Mouse (Mus musculus) hindbrain, postnatal 0 days (tissue): ENCODE measurements around the gene Hnrnpul2. TPM values are rescaled to one million over a fixed set of nuclear protein-coding genes. Genes with fewer than 3 reads are reported as not detected.

Experiments used
- ATAC-seq: fragments of 200-750 bp; cut with Nextera tagmentation; 2 replicates; pipeline ENCODE4 v1.8.0; 2017; ENCODE audit warnings: mild to moderate bottlenecking, moderate TSS enrichment, moderate library complexity
- DNase-seq: peaks from one replicate; pipeline ENCODE4 v3.0.0-alpha.2; 2015; ENCODE audit warnings: low spot score
- H3K27ac ChIP-seq: fragments of 300-500 bp; sonication (generic); 2 replicates; pipeline ENCODE4 v1.5.1; 2014; ENCODE audit warnings: mild to moderate bottlenecking
- H3K27me3 ChIP-seq: fragments of 300-500 bp; sonication (generic); 2 replicates; pipeline ENCODE4 v1.6.1; 2014; ENCODE audit warnings: low read length, mixed read lengths; ENCODE audit not compliant: insufficient read depth
- H3K36me3 ChIP-seq: fragments of 300-500 bp; sonication (generic); 2 replicates; pipeline ENCODE4 v1.6.1; 2014; ENCODE audit warnings: low read length, mixed read lengths; ENCODE audit not compliant: insufficient read depth
- H3K4me1 ChIP-seq: fragments of 300-500 bp; sonication (generic); 2 replicates; pipeline ENCODE4 v1.6.1; 2014; ENCODE audit warnings: antibody characterized with exemption, low read length, mixed read lengths; ENCODE audit not compliant: insufficient read depth
- H3K4me2 ChIP-seq: fragments of 300-500 bp; sonication (generic); 2 replicates; pipeline ENCODE4 v1.6.1; 2014; ENCODE audit warnings: low read depth, mild to moderate bottlenecking, low read length, moderate library complexity, mixed read lengths
- H3K4me3 ChIP-seq: fragments of 300-500 bp; sonication (generic); 2 replicates; pipeline ENCODE4 v1.5.1; 2014; ENCODE audit warnings: low read length
- H3K9ac ChIP-seq: fragments of 300-500 bp; sonication (generic); replicated peaks from 2 replicates; pipeline ENCODE4 v1.6.1; 2014; ENCODE audit warnings: mild to moderate bottlenecking, low read length, moderate library complexity, mixed read lengths
- H3K9me3 ChIP-seq: fragments of 300-500 bp; sonication (generic); 2 replicates; pipeline ENCODE4 v1.6.1; 2016; ENCODE audit warnings: low read length, mixed read lengths
- CTCF ChIP-seq: IDR thresholded peaks from 2 replicates; pipeline ENCODE4 v1.5.1; 2016; ENCODE audit warnings: antibody characterized with exemption, control low read depth, low read depth
- WGBS: fragments of 180-500 bp; shearing (Covaris S2); extraction: QIAGEN DNeasy Blood & Tissue Kit; methylation state at CpG from one replicate; pipeline ENCODE4 v1.1.7; 2014; 5-methylcytosine and 5-hydroxymethylcytosine counted together
- polyA plus RNA-seq: library from polyadenylated mRNA; unstranded; fragments of >200 nt; fragmentation: Nextera tagmentation; extraction: Ambion mirVana; gene quantifications from 2 replicates; pipeline ENCODE4 v1.2.1, GENCODE M21; 2015
- total RNA-seq: library from RNA; depleted of rRNA; stranded (reverse); fragments of >200 nt; gene quantifications from 2 replicates; pipeline ENCODE4 v1.2.3, GENCODE M21; 2014

The Hnrnpul2 gene
- total and polyA plus RNA-seq, 2 experiments from 2014 or later: 5.6 to 19.7 TPM

DNA sequence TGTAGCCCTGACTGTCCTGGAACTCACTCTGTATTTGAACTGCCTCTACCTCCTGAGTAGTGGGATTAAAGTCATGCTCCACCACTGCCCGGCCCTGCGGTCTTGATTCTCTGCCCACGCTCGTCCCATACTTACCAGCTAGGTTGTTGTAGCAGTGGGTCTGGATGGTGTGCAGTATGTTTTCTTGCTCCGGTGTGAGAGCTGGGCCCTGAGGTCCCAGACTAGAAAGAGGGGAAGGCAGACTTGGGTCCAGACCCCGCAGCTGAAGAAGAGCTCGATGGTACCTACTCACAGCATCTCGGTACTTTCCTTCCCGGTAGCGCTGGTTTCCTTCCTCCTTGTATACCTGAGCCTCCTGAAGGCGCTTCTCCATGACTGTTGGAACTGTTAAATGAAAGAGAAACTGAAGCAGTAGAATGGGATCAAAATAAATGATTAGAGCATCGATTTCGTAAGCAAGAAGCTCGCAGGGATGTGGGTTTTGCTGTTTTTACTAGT is 1.5 kb upstream of the Hnrnpul2 start:
- ATAC-seq: no peak
- Histone ChIP-seq H3K4me2 (peak overlapping the region; percentile 95), H3K9ac (peak overlapping the region; percentile 98), H3K4me1 (peaks cover 30% of the 10 kb centered on the region), H3K36me3 (peaks cover 6% of the 10 kb centered on the region; the same call in 1 of the 2 replicates), H3K4me3 (peak overlapping the region; percentile 96), H3K9me3 (no peaks in the 10 kb centered on the region), H3K27ac (peak overlapping the region; percentile 99), H3K27me3 (no peaks in the 10 kb centered on the region)
- 38% methylated on average over 14 of the region's 14 CpGs for WGBS
- DNase-seq: no peak
- no peak for TF ChIP-seq CTCF

DNA sequence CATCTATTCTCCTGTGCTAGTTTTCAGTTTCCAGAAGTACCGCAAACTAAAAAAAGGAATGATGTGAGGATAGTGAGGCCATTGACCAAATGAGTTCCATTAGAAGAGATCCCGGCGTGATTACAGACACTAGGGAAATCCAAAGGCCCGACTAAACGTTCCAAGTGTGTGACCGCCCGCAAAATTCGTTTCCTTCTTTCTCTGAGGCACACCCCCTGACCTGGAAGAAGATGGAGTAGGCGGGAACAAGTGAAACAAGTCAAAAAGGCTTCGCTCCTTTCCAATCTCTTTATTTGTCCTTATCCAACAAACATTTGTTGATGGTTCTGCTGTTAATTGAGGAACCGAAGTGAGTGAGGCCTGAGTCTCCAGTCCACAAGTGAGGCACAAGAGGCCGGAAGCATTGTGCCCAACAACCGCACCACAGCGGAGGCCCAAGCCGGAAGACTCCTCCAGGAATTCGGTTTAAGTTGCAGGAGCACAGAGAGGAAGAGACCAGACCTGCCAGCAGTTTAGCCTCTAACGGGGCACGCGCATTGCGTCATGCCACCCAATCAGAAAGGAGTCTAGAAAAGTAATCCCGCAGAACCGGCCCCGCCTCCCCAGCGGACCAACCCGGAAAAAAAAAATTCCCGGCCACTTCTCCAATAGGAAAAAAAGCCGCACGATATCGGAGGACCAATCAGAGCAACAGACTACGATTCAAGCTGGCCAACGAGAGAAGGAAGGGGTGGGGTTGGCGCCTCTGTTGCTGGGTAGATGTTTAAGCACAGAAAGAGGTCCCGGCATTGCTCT is 812 bp upstream of the Hnrnpul2 start, which contains the start of gene Ttc9c:
Gene Ttc9c, minus strand, starts transcription at position 533 of the 795 bp plus-strand sequence.
- peak; percentile 93 for ATAC-seq
- H3K9ac ChIP-seq: peak within 1 kb of the TSS; percentile 98
- H3K4me1 ChIP-seq: peaks cover 30% of the 10 kb centered on the region
- no peaks in the 10 kb centered on the region for H3K9me3 ChIP-seq
- no peak for TF ChIP-seq CTCF
- peak within 1 kb of the TSS; percentile 99 for H3K27ac ChIP-seq
- peak within 1 kb of the TSS; percentile 96 for H3K4me3 ChIP-seq
- peaks cover 10% of the 10 kb centered on the region; the same call in 1 of the 2 replicates for H3K36me3 ChIP-seq
- DNase-seq: peak; percentile 99
- H3K4me2 ChIP-seq: peak within 1 kb of the TSS; percentile 95
- H3K27me3 ChIP-seq: no peaks in the 10 kb centered on the region
- under 1% methylated on average over 33 of the region's 33 CpGs for WGBS

DNA sequence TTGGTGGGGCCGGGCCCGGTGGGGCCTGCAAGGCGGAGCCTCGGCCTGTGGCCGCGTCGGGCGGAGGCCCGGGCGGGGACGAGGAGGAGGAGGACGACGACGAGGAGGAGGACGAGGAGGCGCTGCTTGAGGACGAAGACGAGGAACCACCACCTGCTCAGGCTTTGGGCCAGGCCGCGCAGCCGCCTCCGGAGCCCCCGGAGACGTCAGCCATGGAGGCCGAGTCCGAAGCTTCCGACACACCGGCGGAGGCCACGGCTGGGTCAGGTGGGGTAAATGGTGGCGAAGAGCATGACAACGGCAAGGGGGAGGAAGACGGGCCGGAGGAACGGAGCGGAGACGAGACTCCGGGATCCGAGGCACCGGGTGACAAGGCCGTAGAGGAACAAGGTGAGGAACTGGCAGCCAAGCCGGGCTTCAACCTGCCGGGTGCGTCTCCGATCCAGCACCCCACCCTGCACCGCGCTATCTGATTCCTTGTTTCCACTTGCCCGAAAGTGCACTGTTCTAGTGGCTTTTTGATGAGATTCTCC is 680 bp downstream of the Hnrnpul2 start:
- Histone ChIP-seq H3K9me3 (no peaks in the 10 kb centered on the region), H3K4me3 (peak overlapping the region; percentile 96), H3K4me2 (peak overlapping the region; percentile 95), H3K36me3 (peaks cover 19% of the 10 kb centered on the region), H3K9ac (peak overlapping the region; percentile 98), H3K4me1 (peaks cover 29% of the 10 kb centered on the region), H3K27me3 (no peaks in the 10 kb centered on the region), H3K27ac (peak overlapping the region; percentile 99)
- ATAC-seq (no peak), DNase-seq (no peak)
- under 1% methylated on average over 46 of the region's 48 CpGs for WGBS
- no peak for TF ChIP-seq CTCF

DNA sequence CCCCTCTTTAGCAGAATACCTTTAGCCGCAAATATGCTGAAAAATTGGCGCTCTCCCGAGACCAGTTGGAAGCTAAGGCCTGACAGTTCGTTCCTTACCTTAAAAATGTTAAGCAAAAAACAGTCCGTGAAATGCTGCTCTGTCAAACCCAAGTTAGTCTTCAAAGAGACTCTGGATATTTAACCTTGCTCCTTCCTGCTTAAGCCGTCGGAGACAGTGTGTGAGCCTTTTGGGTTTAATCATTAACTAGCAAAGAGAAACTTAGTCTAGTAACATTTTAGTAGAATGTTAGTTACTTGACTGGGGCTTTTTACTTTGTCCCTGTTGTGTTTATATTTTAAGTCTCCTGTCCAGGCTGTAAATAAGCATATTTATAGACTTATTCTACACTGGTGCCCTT is 1.3 kb downstream of the Hnrnpul2 start:
- ATAC-seq: no peak
- under 1% methylated on average over 7 of the region's 7 CpGs for WGBS
- Histone ChIP-seq H3K27ac (peak overlapping the region; percentile 99; the same call in 1 of the 2 replicates), H3K4me3 (peak overlapping the region; percentile 96), H3K36me3 (peaks cover 24% of the 10 kb centered on the region), H3K4me1 (peaks cover 25% of the 10 kb centered on the region), H3K27me3 (no peaks in the 10 kb centered on the region), H3K4me2 (peak overlapping the region; percentile 95), H3K9ac (peak overlapping the region; percentile 98), H3K9me3 (no peaks in the 10 kb centered on the region)
- DNase-seq: no peak
- no peak for TF ChIP-seq CTCF

DNA sequence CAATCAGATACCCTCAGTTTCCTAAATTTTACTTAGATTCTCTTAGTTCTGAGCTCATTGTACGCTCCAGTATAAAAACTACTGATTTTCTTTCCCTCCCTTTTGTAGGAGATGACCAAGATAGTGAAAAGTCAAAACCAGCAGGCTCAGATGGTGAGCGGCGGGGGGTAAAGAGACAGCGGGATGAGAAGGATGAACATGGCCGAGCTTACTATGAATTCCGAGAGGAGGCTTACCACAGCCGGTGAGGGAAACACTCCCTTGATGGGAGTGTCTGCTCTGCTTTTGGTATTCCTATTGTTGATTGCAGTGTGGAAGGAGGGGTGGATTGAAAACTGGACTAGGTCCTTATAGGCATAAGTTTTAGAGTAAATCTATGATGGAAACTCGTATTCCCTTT is 2.9 kb downstream of the Hnrnpul2 start:
- Histone ChIP-seq H3K4me2 (peak overlapping the region; percentile 95), H3K27ac (no peak overlapping the region), H3K9me3 (no peaks in the 10 kb centered on the region), H3K4me1 (peaks cover 20% of the 10 kb centered on the region), H3K4me3 (peak overlapping the region; percentile 96), H3K27me3 (no peaks in the 10 kb centered on the region), H3K9ac (peak overlapping the region; percentile 42; the same call in 1 of the 2 replicates), H3K36me3 (peaks cover 34% of the 10 kb centered on the region)
- no peak for ATAC-seq
- TF ChIP-seq CTCF: no peak
- DNase-seq: peak; percentile 12
- 50% methylated on average over 8 of the region's 8 CpGs for WGBS

DNA sequence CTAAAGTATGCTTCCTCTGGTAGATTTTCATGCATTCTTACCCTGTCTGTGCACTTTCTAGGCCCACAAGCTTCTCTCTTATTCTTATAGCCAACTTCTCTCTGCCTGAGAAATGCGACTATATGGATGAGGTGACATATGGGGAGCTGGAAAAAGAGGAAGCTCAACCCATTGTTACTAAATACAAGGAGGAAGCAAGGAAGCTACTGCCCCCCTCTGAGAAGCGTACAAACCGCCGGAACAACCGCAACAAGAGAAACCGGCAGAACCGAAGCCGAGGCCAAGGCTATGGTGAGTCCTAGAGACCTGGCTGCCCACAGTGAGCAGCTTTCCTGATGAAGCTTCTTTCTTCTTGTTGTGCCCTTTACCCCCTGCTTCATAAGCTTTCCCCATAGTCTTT is 9.8 kb downstream of the Hnrnpul2 start, which contains the start of gene AC129217.1:
Gene AC129217.1, plus strand, starts transcription at position 114 of the 400 bp plus-strand sequence.
- Histone ChIP-seq H3K4me3 (no peak within 1 kb of the TSS), H3K27me3 (no peaks in the 10 kb centered on the region), H3K27ac (no peak within 1 kb of the TSS), H3K4me2 (no peak within 1 kb of the TSS), H3K9me3 (no peaks in the 10 kb centered on the region), H3K36me3 (peaks cover 83% of the 10 kb centered on the region), H3K4me1 (no peaks in the 10 kb centered on the region), H3K9ac (no peak within 1 kb of the TSS)
- no peak for TF ChIP-seq CTCF
- ATAC-seq: no peak
- no peak for DNase-seq
- 87% methylated on average over 8 of the region's 8 CpGs for WGBS
